Mouse (Mus musculus): ENCODE measurements around the gene Zic1.

GRCm38 (mm10) chr9:91387740-91388080 is 22.1 kb upstream of the Zic1 start:
- no peak for TF ChIP-seq CTCF (IDR thresholded peaks at IDR 0.05; ENCODE audit: extremely low read depth, insufficient read length, insufficient replicate concordance, low read depth, low read length)
- no peak for TF ChIP-seq POLR2A (IDR thresholded peaks at IDR 0.05; ENCODE audit: low read depth, low read length)
